Mouse (Mus musculus) liver, embryonic 13.5 days (tissue): Measurements from ENCODE around the gene Cox6b2. TPM values are rescaled to one million over a fixed set of nuclear protein-coding genes. Genes with fewer than 3 reads are reported as not detected.
"Not testable (repeated sequence)": the region's sequence is repeated elsewhere in the genome, so short reads cannot be mapped to it uniquely, and the experiment has no call there.

Source experiments
- ATAC-seq: fragments of 200-750 bp; cut with Nextera tagmentation; 2 replicates; pipeline ENCODE4 v1.8.0; 2017; ENCODE audit warnings: low read depth, mild to moderate bottlenecking, moderate number of reproducible peaks, moderate library complexity
- DNase-seq: peaks from one replicate; pipeline ENCODE4 v3.0.0; 2022
- H3K27ac ChIP-seq: fragments of 300-500 bp; sonication (generic); 2 replicates; pipeline ENCODE4 v1.5.1; 2015; ENCODE audit warnings: moderate library complexity, mild to moderate bottlenecking, inconsistent platforms
- H3K27me3 ChIP-seq: fragments of 300-500 bp; sonication (generic); 2 replicates; pipeline ENCODE4 v1.6.1; 2015; ENCODE audit warnings: mild to moderate bottlenecking, inconsistent platforms
- H3K36me3 ChIP-seq: fragments of 300-500 bp; sonication (generic); 2 replicates; pipeline ENCODE4 v1.6.1; 2015; ENCODE audit warnings: mild to moderate bottlenecking, inconsistent platforms
- H3K4me1 ChIP-seq: fragments of 300-500 bp; sonication (generic); replicated peaks from 2 replicates; pipeline ENCODE4 v1.6.1; 2015; ENCODE audit warnings: inconsistent platforms
- H3K4me2 ChIP-seq: fragments of 300-500 bp; sonication (generic); 2 replicates; pipeline ENCODE4 v1.6.1; 2015; ENCODE audit warnings: inconsistent platforms, mild to moderate bottlenecking, moderate library complexity
- H3K4me3 ChIP-seq: fragments of 300-500 bp; sonication (generic); replicated peaks from 2 replicates; pipeline ENCODE4 v1.5.1; 2015; ENCODE audit warnings: mild to moderate bottlenecking, inconsistent platforms
- H3K9ac ChIP-seq: fragments of 300-500 bp; sonication (generic); 2 replicates; pipeline ENCODE4 v1.6.1; 2015; ENCODE audit warnings: mild to moderate bottlenecking, inconsistent platforms
- H3K9me3 ChIP-seq: fragments of 300-500 bp; sonication (generic); replicated peaks from 2 replicates; pipeline ENCODE4 v1.6.1; 2016; ENCODE audit warnings: inconsistent platforms
- WGBS: fragments of 180-500 bp; shearing (Covaris S2); methylation state at CpG from one replicate; pipeline ENCODE4 v1.1.7; 2015; ENCODE audit not compliant: insufficient replicate concordance; 5-methylcytosine and 5-hydroxymethylcytosine counted together
- polyA plus RNA-seq: library from polyadenylated mRNA; unstranded; fragments of >200 nt; fragmentation: Nextera tagmentation; extraction: Ambion mirVana; gene quantifications from 2 replicates; pipeline ENCODE4 v1.2.1, GENCODE M21; 2015

The Cox6b2 gene
- 98.6 and 105 TPM in 2 replicates for polyA plus RNA-seq

- ATAC-seq = peak; percentile 82
- WGBS = 3% methylated on average over 24 of the region's 24 CpGs
- H3K4me3 ChIP-seq = peak within 1 kb of the TSS; percentile 71
- H3K27ac ChIP-seq = peak within 1 kb of the TSS; percentile 99
- H3K4me1 ChIP-seq = peaks cover 53% of the 10 kb centered on the region
- peaks cover 20% of the 10 kb centered on the region for H3K36me3 ChIP-seq
- H3K4me2 ChIP-seq = peak within 1 kb of the TSS; percentile 88
- no peaks in the 10 kb centered on the region for H3K9me3 ChIP-seq
- peak within 1 kb of the TSS; percentile 81 for H3K9ac ChIP-seq
- peak; percentile 92 for DNase-seq
- H3K27me3 ChIP-seq = 0 out of 2 replicates have a peak, but pooled peaks cover 2% of the 10 kb centered on the region
Measured at GRCm38 (mm10) chr7:4752821-4753570, at the start of gene Cox6b2. Gene Cox6b2, minus strand, starts transcription at chr7:4753094.

GRCm38 (mm10) chr7:4802247-4802646 is 49.4 kb upstream of the Cox6b2 start:
- Histone ChIP-seq H3K27ac (no peak overlapping the region), H3K9ac (no peak overlapping the region)

GRCm38 (mm10) chr7:4795767-4796433 is 43.0 kb upstream of the Cox6b2 start:
- peaks cover 35% of the 10 kb centered on the region for H3K4me1 ChIP-seq
- H3K4me3 ChIP-seq = no peak overlapping the region
- no peaks in the 10 kb centered on the region for H3K9me3 ChIP-seq
- WGBS = 66% methylated on average over 7 of the region's 7 CpGs
- no peak overlapping the region for H3K4me2 ChIP-seq
- no peaks in the 10 kb centered on the region for H3K27me3 ChIP-seq
- ATAC-seq (no peak), DNase-seq (no peak)
- no peak overlapping the region; the same call in none of the 2 replicates for H3K27ac ChIP-seq
- H3K36me3 ChIP-seq = peaks cover 53% of the 10 kb centered on the region
- H3K9ac ChIP-seq = no peak overlapping the region

More at GRCm38 (mm10) chr7:4802247-4802646, 49.4 kb upstream of the Cox6b2 start:
- Histone ChIP-seq H3K4me2 (no peak overlapping the region), H3K36me3 (peaks cover 64% of the 10 kb centered on the region), H3K9me3 (no peaks in the 10 kb centered on the region), H3K4me1 (peaks cover 13% of the 10 kb centered on the region), H3K4me3 (no peak overlapping the region), H3K27me3 (no peaks in the 10 kb centered on the region)
- DNase-seq (no peak), ATAC-seq (no peak)

- H3K36me3 ChIP-seq = peaks cover 53% of the 10 kb centered on the region
- H3K4me2 ChIP-seq = peak overlapping the region; percentile 82
- peaks cover 41% of the 10 kb centered on the region for H3K4me1 ChIP-seq
- 50% methylated on average over 3 of the region's 3 CpGs for WGBS
- peak overlapping the region; percentile 95 for H3K27ac ChIP-seq
- no peak for DNase-seq
- H3K4me3 ChIP-seq = peak overlapping the region; percentile 92
- H3K27me3 ChIP-seq = no peaks in the 10 kb centered on the region
- H3K9me3 ChIP-seq = no peaks in the 10 kb centered on the region
- H3K9ac ChIP-seq = peak overlapping the region; percentile 96
- ATAC-seq = 0 out of 2 replicates have a peak, but pooled peaks have one; percentile 4
Measured at GRCm38 (mm10) chr7:4794631-4795168, 41.8 kb upstream of the Cox6b2 start.

- Histone ChIP-seq H3K4me1 (peaks cover 49% of the 10 kb centered on the region), H3K9ac (peak overlapping the region; percentile 96), H3K27ac (peak overlapping the region; percentile 95), H3K36me3 (peaks cover 47% of the 10 kb centered on the region), H3K27me3 (no peaks in the 10 kb centered on the region), H3K4me3 (peak overlapping the region; percentile 92), H3K9me3 (no peaks in the 10 kb centered on the region), H3K4me2 (peak overlapping the region; percentile 82)
- no peak for DNase-seq
- WGBS = 23% methylated on average over 4 of the region's 4 CpGs
- no peak for ATAC-seq
Measured at GRCm38 (mm10) chr7:4793674-4794073, 40.8 kb upstream of the Cox6b2 start.

- H3K27me3 ChIP-seq, ATAC-seq, H3K9me3 ChIP-seq, DNase-seq: not testable (repeated sequence)
- Histone ChIP-seq H3K4me2 (peak overlapping the region; percentile 82), H3K27ac (peak overlapping the region; percentile 95), H3K36me3 (peaks cover 47% of the 10 kb centered on the region), H3K4me3 (peak overlapping the region; percentile 92), H3K4me1 (peaks cover 53% of the 10 kb centered on the region), H3K9ac (peak overlapping the region; percentile 96)
- WGBS = under 1% methylated on average over 31 of the region's 31 CpGs
Measured at GRCm38 (mm10) chr7:4793248-4793647, 40.4 kb upstream of the Cox6b2 start.

GRCm38 (mm10) chr7:4792278-4793212 is 39.7 kb upstream of the Cox6b2 start, which contains the start of gene Rpl28:
Gene Rpl28, plus strand, starts transcription at chr7:4792874.
- peaks cover 43% of the 10 kb centered on the region for H3K36me3 ChIP-seq
- ATAC-seq = peak; percentile 89
- H3K9ac ChIP-seq = peak within 1 kb of the TSS; percentile 96
- no peaks in the 10 kb centered on the region for H3K9me3 ChIP-seq
- H3K4me2 ChIP-seq = peak within 1 kb of the TSS; percentile 82
- peak within 1 kb of the TSS; percentile 95 for H3K27ac ChIP-seq
- peak; percentile 92 for DNase-seq
- H3K27me3 ChIP-seq = no peaks in the 10 kb centered on the region
- 1% methylated on average over 54 of the region's 54 CpGs for WGBS
- H3K4me1 ChIP-seq = peaks cover 58% of the 10 kb centered on the region
- H3K4me3 ChIP-seq = peak within 1 kb of the TSS; percentile 92

GRCm38 (mm10) chr7:4789436-4789935 is 36.6 kb upstream of the Cox6b2 start, which contains the start of gene Tmem238:
Gene Tmem238, minus strand, starts transcription at chr7:4789656.
- DNase-seq (peak; percentile 51), ATAC-seq (peak; percentile 25)
- Histone ChIP-seq H3K9me3 (no peaks in the 10 kb centered on the region), H3K4me1 (peaks cover 53% of the 10 kb centered on the region), H3K27ac (peak within 1 kb of the TSS; percentile 81), H3K4me2 (peak within 1 kb of the TSS; percentile 96), H3K4me3 (peak within 1 kb of the TSS; percentile 76), H3K9ac (peak within 1 kb of the TSS; percentile 91), H3K36me3 (peaks cover 25% of the 10 kb centered on the region), H3K27me3 (no peaks in the 10 kb centered on the region)
- 7% methylated on average over 40 of the region's 40 CpGs for WGBS

GRCm38 (mm10) chr7:4788499-4789435 is 35.9 kb upstream of the Cox6b2 start:
- Histone ChIP-seq H3K9me3 (no peaks in the 10 kb centered on the region), H3K4me2 (peak overlapping the region; percentile 96), H3K9ac (peak overlapping the region; percentile 91), H3K4me3 (peak overlapping the region; percentile 76), H3K27me3 (no peaks in the 10 kb centered on the region), H3K36me3 (peaks cover 20% of the 10 kb centered on the region), H3K27ac (peak overlapping the region; percentile 81), H3K4me1 (peaks cover 53% of the 10 kb centered on the region)
- DNase-seq (peak; percentile 60), ATAC-seq (peak; percentile 45)
- whole genome bisulfite sequencing = 2% methylated on average over 64 of the region's 64 CpGs
